Mouse (Mus musculus) hindbrain, embryonic 12.5 days (tissue): ENCODE results near the gene Palm3. TPM values are rescaled to one million over a fixed set of nuclear protein-coding genes. Genes with fewer than 3 reads are reported as not detected.
A peak's percentile ranks its signal among the peaks of the same experiment; 100 is the strongest.

Experiments
- ATAC-seq: fragments of 200-750 bp; cut with Nextera tagmentation; 2 replicates; pipeline ENCODE4 v1.8.0; 2017; ENCODE audit warnings: moderate TSS enrichment; ENCODE audit not compliant: low FRiP score
- H3K27ac ChIP-seq: fragments of 300-500 bp; sonication (generic); 2 replicates; pipeline ENCODE4 v1.5.1; 2016; ENCODE audit warnings: mild to moderate bottlenecking
- H3K27me3 ChIP-seq: fragments of 300-500 bp; sonication (generic); 2 replicates; pipeline ENCODE4 v1.6.1; 2016; ENCODE audit warnings: mild to moderate bottlenecking
- H3K36me3 ChIP-seq: fragments of 300-500 bp; sonication (generic); 2 replicates; pipeline ENCODE4 v1.6.1; 2016; ENCODE audit warnings: mild to moderate bottlenecking
- H3K4me1 ChIP-seq: fragments of 300-500 bp; sonication (generic); 2 replicates; pipeline ENCODE4 v1.6.1; 2016
- H3K4me2 ChIP-seq: fragments of 300-500 bp; sonication (generic); replicated peaks from 2 replicates; pipeline ENCODE4 v1.6.1; 2016; ENCODE audit warnings: mild to moderate bottlenecking
- H3K4me3 ChIP-seq: fragments of 300-500 bp; sonication (generic); 2 replicates; pipeline ENCODE4 v1.5.1; 2016; ENCODE audit warnings: mild to moderate bottlenecking
- H3K9ac ChIP-seq: fragments of 300-500 bp; sonication (generic); 2 replicates; pipeline ENCODE4 v1.6.1; 2016; ENCODE audit warnings: mild to moderate bottlenecking, moderate library complexity
- H3K9me3 ChIP-seq: fragments of 300-500 bp; sonication (generic); replicated peaks from 2 replicates; pipeline ENCODE4 v1.6.1; 2016; ENCODE audit warnings: mild to moderate bottlenecking
- WGBS: fragments of 180-500 bp; shearing (Covaris S2); methylation state at CpG from one replicate; pipeline ENCODE4 v1.1.7; 2016; 5-methylcytosine and 5-hydroxymethylcytosine counted together
- polyA plus RNA-seq: library from polyadenylated mRNA; unstranded; fragments of >200 nt; fragmentation: Nextera tagmentation; extraction: Ambion mirVana; gene quantifications from 2 replicates; pipeline ENCODE4 v1.2.1, GENCODE M21; 2016

Gene Palm3
- polyA plus RNA-seq, 1 experiment from 2014 or later, result 8.6 TPM

DNA sequence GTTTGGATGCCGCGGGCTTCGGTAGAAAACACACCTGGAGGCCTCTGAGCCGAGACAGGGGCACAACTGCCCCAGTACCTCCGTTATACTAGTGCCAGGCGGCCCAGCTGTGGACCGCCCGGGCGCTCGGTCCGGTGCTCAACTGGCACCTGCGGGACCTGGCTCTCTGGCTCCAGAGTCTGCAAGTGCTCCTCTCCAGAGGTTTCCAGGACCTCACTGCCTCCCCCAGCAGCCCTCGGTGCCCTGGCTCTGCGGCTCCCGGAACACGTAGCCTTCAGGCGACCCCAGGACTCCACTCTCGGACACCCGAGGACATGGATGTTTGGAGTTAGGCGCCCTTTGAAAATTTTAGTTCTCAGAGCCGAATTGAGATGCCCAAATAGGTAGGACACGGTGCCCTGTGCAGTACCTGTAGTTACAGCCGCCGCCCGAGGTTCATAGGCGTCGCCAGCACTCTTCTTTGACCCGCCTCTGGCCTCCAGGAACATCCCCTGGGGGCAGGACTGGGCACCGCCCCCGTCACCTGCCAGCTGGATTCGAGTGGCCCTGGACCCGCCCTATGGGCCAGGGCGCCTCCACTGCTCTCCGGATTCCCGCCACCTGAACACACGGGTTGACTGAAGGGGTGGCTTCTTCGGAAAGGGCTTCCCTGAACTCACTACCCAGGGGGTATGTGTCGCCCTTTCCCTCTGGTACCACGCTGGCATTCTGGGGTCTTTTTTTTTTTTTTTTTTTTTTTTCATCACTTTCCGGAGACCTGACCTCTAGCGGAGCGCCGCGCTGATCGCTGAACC lies 9.4 kb upstream of the Palm3 start, which contains the start of gene 2210011C24Rik:
TSS of gene 2210011C24Rik (minus strand) at position 467 of the 794 bp plus-strand sequence.
- peak; percentile 38; the same call in 1 of the 2 replicates for ATAC-seq
- Histone ChIP-seq H3K27me3 (peaks cover 50% of the 10 kb centered on the region), H3K4me1 (peaks cover 23% of the 10 kb centered on the region), H3K27ac (no peak within 1 kb of the TSS), H3K9me3 (no peaks in the 10 kb centered on the region), H3K4me3 (peak within 1 kb of the TSS; percentile 48), H3K4me2 (peak within 1 kb of the TSS; percentile 95), H3K9ac (peak within 1 kb of the TSS; percentile 60), H3K36me3 (no peaks in the 10 kb centered on the region)
- WGBS, result under 1% methylated on average over 45 of the region's 45 CpGs

DNA sequence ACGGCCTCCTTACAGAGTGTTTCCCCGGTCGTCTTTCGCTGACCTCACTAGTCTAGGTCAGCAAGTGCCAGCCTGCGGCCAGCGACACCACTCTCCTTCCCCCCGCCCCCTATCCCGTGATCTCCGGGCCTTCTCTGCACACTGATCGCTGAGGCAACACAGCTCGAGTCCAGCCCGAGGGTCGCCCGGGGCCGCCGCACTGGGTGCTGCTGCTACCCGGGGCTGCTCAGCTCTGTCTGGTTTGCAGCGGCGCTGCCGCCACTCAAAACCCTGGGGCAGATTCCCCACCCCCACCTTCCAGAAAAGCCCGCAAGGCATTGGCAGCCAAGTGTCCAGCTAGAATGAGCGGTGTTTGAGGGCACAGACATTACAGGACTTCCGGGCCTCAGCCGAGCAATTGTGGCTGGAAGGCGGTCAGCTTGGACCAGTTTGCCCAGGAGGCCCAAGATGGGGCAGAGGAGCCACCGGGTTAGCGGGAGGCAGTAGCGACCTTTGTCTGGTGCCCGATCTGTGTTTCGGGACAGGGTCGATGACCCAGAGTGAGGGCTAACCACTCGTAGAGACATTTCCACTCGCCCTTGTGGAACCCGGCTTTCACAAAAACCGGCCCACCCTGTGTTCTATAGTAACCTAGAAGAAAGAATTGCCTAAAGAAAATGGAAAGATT lies 8.6 kb upstream of the Palm3 start:
- H3K27ac ChIP-seq, result no peak overlapping the region
- peaks cover 53% of the 10 kb centered on the region for H3K27me3 ChIP-seq
- no peak for ATAC-seq
- peaks cover 23% of the 10 kb centered on the region for H3K4me1 ChIP-seq
- H3K9me3 ChIP-seq, result no peaks in the 10 kb centered on the region
- peak overlapping the region; percentile 95 for H3K4me2 ChIP-seq
- H3K4me3 ChIP-seq, result peak overlapping the region; percentile 48
- WGBS, result 8% methylated on average over 35 of the region's 35 CpGs
- H3K9ac ChIP-seq, result no peak overlapping the region; the same call in 1 of the 2 replicates
- no peaks in the 10 kb centered on the region for H3K36me3 ChIP-seq

DNA sequence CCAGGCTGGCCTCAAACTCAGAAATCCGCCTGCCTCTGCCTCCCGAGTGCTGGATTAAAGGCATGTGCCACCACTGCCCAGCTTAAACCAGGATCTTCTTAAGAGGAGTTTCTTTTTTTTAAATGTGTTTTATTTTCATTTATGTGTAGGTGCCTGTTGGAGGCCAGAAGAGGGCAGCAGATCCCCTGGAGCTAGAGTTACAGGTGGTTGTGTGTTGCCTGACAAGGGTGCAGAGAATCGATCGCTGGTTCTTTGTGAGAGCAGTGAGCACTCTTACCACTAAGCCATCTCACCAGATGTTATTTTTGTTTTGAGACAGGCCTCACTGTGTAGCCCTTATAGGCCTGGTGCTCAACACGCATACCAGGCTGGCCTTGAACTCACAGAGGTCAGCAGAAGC lies 5.4 kb upstream of the Palm3 start:
- no peak overlapping the region for H3K4me3 ChIP-seq
- H3K4me1 ChIP-seq, result peaks cover 17% of the 10 kb centered on the region
- no peak overlapping the region for H3K4me2 ChIP-seq
- H3K27ac ChIP-seq, result no peak overlapping the region
- no peak overlapping the region for H3K9ac ChIP-seq
- H3K9me3 ChIP-seq, result no peaks in the 10 kb centered on the region
- no peaks in the 10 kb centered on the region for H3K36me3 ChIP-seq
- H3K27me3 ChIP-seq, result peaks cover 48% of the 10 kb centered on the region
- ATAC-seq, result no peak
- WGBS, result 95% methylated on average over 5 of the region's 5 CpGs

DNA sequence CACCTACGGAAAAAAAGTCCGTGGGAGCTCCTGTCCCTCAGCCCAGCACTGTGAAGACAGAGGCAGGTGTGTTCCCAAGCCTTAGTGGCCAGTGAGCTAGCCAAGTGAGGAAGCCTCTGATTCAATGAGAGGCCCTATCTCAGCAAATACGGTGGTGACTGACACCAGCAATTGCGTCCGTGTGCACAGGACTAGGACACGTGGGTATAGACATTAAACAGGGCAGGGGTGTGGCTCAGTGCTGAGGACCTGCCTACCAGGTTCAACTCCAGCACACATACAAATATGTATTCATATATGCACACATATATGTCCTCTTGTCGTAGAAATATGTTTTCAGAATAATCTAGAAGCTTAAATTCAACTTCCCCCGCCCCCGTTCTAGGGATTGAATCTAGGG lies 1.5 kb upstream of the Palm3 start:
- no peak for ATAC-seq

DNA sequence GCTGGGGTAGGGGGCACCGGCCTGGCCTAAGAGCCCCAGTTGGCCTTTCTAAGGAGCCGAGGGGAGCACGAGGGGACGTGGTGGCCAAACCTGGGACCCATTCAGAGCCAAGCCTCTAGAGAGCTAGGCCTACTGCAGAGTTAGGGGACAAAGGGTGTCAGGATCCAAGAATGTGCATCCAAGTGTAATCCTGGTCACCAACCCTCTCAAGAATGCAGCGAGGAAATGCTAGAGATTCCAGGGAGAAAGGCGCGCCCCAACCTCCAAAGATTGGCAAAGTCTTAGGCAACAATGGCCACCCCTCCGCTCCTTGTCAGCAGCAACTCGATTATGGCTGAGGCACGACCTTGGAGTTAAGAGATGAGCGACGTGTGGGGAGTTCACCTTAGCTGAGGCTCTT lies 298 bp downstream of the Palm3 start:
- Histone ChIP-seq H3K9ac (peak overlapping the region; percentile 24; the same call in 1 of the 2 replicates), H3K4me1 (peaks cover 13% of the 10 kb centered on the region), H3K27me3 (peaks cover 60% of the 10 kb centered on the region)

More for the DNA sequence above, 1.5 kb upstream of the Palm3 start:
- Histone ChIP-seq H3K36me3 (no peaks in the 10 kb centered on the region), H3K9me3 (no peaks in the 10 kb centered on the region), H3K27ac (no peak overlapping the region), H3K4me3 (no peak overlapping the region), H3K9ac (no peak overlapping the region), H3K4me1 (peaks cover 4% of the 10 kb centered on the region), H3K27me3 (peaks cover 47% of the 10 kb centered on the region), H3K4me2 (no peak overlapping the region)
- 84% methylated on average over 9 of the region's 9 CpGs for WGBS

DNA sequence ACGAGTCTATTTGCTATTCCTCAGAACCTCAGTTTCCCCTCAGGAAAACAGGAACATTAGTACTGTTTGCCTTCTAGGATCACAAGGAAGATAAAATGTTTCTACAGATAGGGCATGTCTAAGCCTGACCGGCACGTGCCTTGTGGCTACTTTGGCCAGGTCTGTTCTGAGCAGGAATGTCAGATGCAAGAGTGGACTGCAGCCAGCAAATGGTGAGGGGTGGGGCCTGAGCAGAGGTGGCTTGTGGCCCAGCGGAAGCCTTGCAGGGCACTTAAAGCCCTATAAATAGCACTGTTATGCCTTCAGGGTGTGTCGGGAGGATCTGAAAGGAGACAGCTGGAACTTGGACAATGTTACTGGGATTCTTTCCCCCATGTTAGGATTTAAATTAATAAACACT lies 1.8 kb downstream of the Palm3 start:
- H3K27me3 ChIP-seq, result peaks cover 69% of the 10 kb centered on the region
- H3K4me3 ChIP-seq, result no peak overlapping the region
- 51% methylated on average over 5 of the region's 5 CpGs for WGBS
- no peak for ATAC-seq
- no peak overlapping the region for H3K9ac ChIP-seq
- H3K4me2 ChIP-seq, result no peak overlapping the region
- H3K9me3 ChIP-seq, result no peaks in the 10 kb centered on the region
- H3K27ac ChIP-seq, result no peak overlapping the region
- H3K4me1 ChIP-seq, result peaks cover 13% of the 10 kb centered on the region
- no peaks in the 10 kb centered on the region for H3K36me3 ChIP-seq

More for the DNA sequence above, 298 bp downstream of the Palm3 start:
- WGBS, result 39% methylated on average over 12 of the region's 12 CpGs
- Histone ChIP-seq H3K27ac (no peak overlapping the region), H3K4me3 (no peak overlapping the region), H3K4me2 (peak overlapping the region; percentile 21; the same call in 1 of the 2 replicates), H3K9me3 (no peaks in the 10 kb centered on the region), H3K36me3 (no peaks in the 10 kb centered on the region)
- ATAC-seq, result no peak

DNA sequence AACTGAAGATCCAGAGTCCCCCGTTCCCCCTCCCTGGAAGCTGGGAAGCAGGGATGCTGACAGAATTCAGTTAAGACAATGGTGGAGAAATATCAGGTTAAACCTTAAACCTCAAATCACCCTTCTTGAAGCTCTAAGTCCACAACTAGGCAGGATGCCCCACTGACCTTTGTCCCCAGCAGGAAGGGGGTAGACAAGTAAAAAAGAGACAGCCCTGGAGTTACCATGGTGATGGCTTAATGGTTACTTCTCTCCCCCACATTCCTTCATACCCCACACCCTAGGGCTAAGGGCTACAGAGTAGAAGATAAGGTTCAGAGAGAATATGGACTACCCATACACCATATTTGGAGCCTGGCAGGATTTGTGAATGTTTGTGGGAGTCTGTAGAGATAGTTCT lies 2.4 kb downstream of the Palm3 start:
- H3K4me2 ChIP-seq, result no peak overlapping the region
- H3K4me3 ChIP-seq, result no peak overlapping the region
- H3K9me3 ChIP-seq, result no peaks in the 10 kb centered on the region
- H3K4me1 ChIP-seq, result peaks cover 13% of the 10 kb centered on the region
- peaks cover 75% of the 10 kb centered on the region for H3K27me3 ChIP-seq
- no peak overlapping the region for H3K27ac ChIP-seq
- no peak for ATAC-seq
- H3K9ac ChIP-seq, result no peak overlapping the region
- H3K36me3 ChIP-seq, result no peaks in the 10 kb centered on the region
- WGBS, result 74% methylated on average over 1 of the region's 1 CpGs

DNA sequence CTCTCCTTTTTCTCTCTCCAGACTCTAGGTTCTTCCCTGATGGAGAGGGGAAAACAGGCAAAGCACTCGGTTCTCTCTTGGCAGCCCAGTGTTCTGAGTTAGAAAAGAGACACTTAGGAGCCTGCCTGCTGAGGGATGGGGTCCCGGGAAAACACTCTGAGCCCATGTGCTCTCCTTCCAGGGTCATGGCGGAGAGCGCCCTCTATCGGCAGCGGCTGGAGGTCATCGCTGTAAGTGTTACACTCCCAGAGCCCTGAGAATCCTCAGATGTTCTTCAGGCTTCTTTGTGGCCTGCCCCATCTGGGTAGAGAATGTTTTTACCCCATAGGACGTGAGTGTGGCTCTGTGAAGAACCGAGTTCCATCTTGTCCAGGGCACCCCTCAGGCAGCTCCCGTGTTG lies 2.9 kb downstream of the Palm3 start:
- Histone ChIP-seq H3K27ac (no peak overlapping the region), H3K9me3 (no peaks in the 10 kb centered on the region), H3K27me3 (peaks cover 75% of the 10 kb centered on the region), H3K4me1 (peaks cover 13% of the 10 kb centered on the region), H3K9ac (no peak overlapping the region), H3K4me3 (no peak overlapping the region), H3K36me3 (no peaks in the 10 kb centered on the region), H3K4me2 (no peak overlapping the region)
- 15% methylated on average over 10 of the region's 10 CpGs for WGBS
- ATAC-seq, result no peak

DNA sequence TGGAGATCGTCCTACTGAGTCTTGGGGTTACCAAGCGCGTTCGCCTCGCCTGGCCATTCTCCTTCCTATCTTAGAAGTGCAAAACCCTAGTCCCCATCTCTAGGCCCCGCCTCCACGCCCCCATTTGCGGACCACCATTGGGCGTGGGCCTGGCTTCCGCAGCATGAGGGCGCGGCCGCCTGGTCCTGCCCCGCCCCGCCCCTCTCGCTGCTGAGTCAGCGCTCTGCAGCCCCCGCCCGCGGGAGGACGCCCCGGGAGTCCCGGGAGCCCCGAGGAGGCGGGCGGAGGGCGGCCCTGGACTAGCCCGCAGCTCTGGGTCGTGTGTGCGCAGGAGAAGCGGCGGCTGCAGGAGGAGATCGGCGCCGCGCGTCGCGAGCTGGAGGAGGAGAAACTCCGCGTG lies 4.6 kb downstream of the Palm3 start:
- Histone ChIP-seq H3K4me2 (peak overlapping the region; percentile 85), H3K9me3 (no peaks in the 10 kb centered on the region), H3K4me3 (peak overlapping the region; percentile 45), H3K36me3 (no peaks in the 10 kb centered on the region), H3K27ac (no peak overlapping the region), H3K9ac (peak overlapping the region; percentile 60), H3K27me3 (peaks cover 68% of the 10 kb centered on the region), H3K4me1 (peaks cover 13% of the 10 kb centered on the region)
- WGBS, result under 1% methylated on average over 40 of the region's 41 CpGs
- ATAC-seq, result peak; percentile 82

DNA sequence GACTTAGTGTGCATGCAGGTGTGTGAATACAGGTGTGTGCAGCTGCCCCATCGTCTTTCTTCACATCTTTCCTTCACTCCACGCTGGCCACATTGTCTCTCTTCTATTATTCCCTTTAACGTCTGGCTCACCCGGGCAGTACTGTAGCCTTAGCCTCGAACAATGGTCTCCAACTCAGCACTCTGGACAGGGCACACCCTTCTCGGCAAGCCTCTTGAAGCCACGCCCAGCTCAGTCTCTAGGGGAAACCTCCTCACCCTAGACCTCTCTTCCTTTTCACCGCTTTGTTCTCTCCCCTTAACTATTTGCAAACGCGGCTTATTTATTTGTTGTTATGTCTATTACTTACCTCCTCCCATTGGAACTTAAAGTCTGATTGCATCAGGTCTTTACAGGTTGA lies 6.2 kb downstream of the Palm3 start:
- no peak for ATAC-seq
- no peaks in the 10 kb centered on the region for H3K9me3 ChIP-seq
- H3K9ac ChIP-seq, result no peak overlapping the region
- H3K4me1 ChIP-seq, result peaks cover 9% of the 10 kb centered on the region
- no peaks in the 10 kb centered on the region for H3K36me3 ChIP-seq
- H3K27ac ChIP-seq, result no peak overlapping the region
- peaks cover 52% of the 10 kb centered on the region for H3K27me3 ChIP-seq
- WGBS, result 12% methylated on average over 10 of the region's 10 CpGs
- H3K4me2 ChIP-seq, result no peak overlapping the region
- no peak overlapping the region for H3K4me3 ChIP-seq

DNA sequence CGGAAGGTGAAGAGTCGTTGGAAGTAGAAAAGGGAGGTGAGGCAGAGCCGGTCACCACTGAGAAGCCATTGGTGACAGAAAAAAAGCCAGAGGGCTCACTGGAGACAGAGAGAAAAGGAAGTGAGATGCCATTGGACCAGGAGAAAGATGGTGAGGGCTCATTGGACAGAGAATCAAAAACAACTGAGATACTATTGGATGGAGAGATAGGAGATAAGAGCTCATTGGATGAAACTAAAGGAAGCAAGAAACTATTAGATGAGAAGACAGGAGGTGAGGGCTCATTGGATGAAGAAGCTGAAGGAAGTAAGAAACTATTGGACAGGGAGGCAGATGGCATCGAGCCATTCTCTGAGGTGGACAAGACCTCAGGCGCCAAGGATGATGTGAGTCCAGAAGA lies 8.0 kb downstream of the Palm3 start:
- H3K4me3 ChIP-seq, result no peak overlapping the region
- no peak overlapping the region for H3K9ac ChIP-seq
- H3K4me2 ChIP-seq, result no peak overlapping the region
- H3K9me3 ChIP-seq, result no peaks in the 10 kb centered on the region
- H3K27me3 ChIP-seq, result peaks cover 44% of the 10 kb centered on the region
- no peaks in the 10 kb centered on the region for H3K36me3 ChIP-seq
- no peak overlapping the region for H3K27ac ChIP-seq
- no peak for ATAC-seq
- H3K4me1 ChIP-seq, result peaks cover 9% of the 10 kb centered on the region
- WGBS, result 89% methylated on average over 5 of the region's 5 CpGs

DNA sequence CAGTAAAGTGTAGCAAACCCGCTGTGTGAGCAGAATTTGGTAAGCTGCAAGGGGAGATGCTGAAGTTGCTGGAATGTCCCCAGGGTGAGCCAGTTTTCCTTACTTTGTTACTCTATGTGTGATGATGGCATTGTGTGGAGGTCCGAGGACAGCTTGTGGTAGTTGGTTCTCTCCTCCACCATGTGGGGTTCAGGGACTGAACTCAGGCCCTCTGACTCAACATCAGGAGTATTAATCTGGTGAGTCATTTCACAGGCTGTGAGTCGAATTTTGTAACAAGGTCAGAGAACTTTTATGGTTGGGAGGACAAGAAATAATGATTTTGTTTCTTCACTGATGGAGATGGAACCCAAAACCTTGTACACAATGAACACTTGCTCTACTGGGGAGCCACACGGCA lies 11.5 kb downstream of the Palm3 start:
- no peak overlapping the region for H3K4me3 ChIP-seq
- H3K27ac ChIP-seq, result no peak overlapping the region
- H3K9me3 ChIP-seq, result no peaks in the 10 kb centered on the region
- no peak for ATAC-seq
- no peak overlapping the region for H3K4me2 ChIP-seq
- no peaks in the 10 kb centered on the region for H3K36me3 ChIP-seq
- no peak overlapping the region for H3K9ac ChIP-seq
- 76% methylated on average over 4 of the region's 4 CpGs for WGBS
- no peaks in the 10 kb centered on the region; the same call in 1 of the 2 replicates for H3K4me1 ChIP-seq
- H3K27me3 ChIP-seq, result peaks cover 23% of the 10 kb centered on the region
